Mouse (Mus musculus) hindbrain, embryonic 11.5 days (tissue): ENCODE measurements around the gene Fhit. TPM values are rescaled to one million over a fixed set of nuclear protein-coding genes. Genes with fewer than 3 reads are reported as not detected.
"Not testable (repeated sequence)": the region's sequence is repeated elsewhere in the genome, so short reads cannot be mapped to it uniquely, and the experiment has no call there.

ENCODE experiments used
- ATAC-seq: fragments of 200-750 bp; cut with Nextera tagmentation; 2 replicates; pipeline ENCODE4 v1.8.0; 2017; ENCODE audit warnings: mild to moderate bottlenecking, moderate TSS enrichment, moderate library complexity; ENCODE audit not compliant: low FRiP score
- DNase-seq: peaks from one replicate; pipeline ENCODE4 v3.0.0-alpha.2; 2015; ENCODE audit warnings: low spot score
- H3K27ac ChIP-seq: fragments of 300-500 bp; sonication (generic); 2 replicates; pipeline ENCODE4 v1.5.1; 2014; ENCODE audit warnings: mild to moderate bottlenecking, low read depth, low read length
- H3K27me3 ChIP-seq: fragments of 300-500 bp; sonication (generic); 2 replicates; pipeline ENCODE4 v1.6.1; 2014; ENCODE audit warnings: mild to moderate bottlenecking, low read length, moderate library complexity, mixed read lengths; ENCODE audit not compliant: control insufficient read depth, insufficient read depth
- H3K36me3 ChIP-seq: fragments of 300-500 bp; sonication (generic); 2 replicates; pipeline ENCODE4 v1.6.1; 2014; ENCODE audit warnings: mild to moderate bottlenecking, low read length, moderate library complexity, mixed read lengths; ENCODE audit not compliant: control insufficient read depth, insufficient read depth
- H3K4me1 ChIP-seq: fragments of 300-500 bp; sonication (generic); replicated peaks from 2 replicates; pipeline ENCODE4 v1.6.1; 2014; ENCODE audit warnings: low read length, mixed read lengths; ENCODE audit not compliant: control insufficient read depth, insufficient read depth
- H3K4me2 ChIP-seq: fragments of 300-500 bp; sonication (generic); replicated peaks from 2 replicates; pipeline ENCODE4 v1.6.1; 2014; ENCODE audit warnings: mild to moderate bottlenecking, low read depth, low read length
- H3K4me3 ChIP-seq: fragments of 300-500 bp; sonication (generic); 2 replicates; pipeline ENCODE4 v1.5.1; 2014; ENCODE audit warnings: low read depth, low read length
- H3K9ac ChIP-seq: fragments of 300-500 bp; sonication (generic); 2 replicates; pipeline ENCODE4 v1.6.1; 2014; ENCODE audit warnings: low read depth, low read length
- H3K9me3 ChIP-seq: fragments of 300-500 bp; sonication (generic); 2 replicates; pipeline ENCODE4 v1.6.1; 2016; ENCODE audit warnings: low read length; ENCODE audit not compliant: control insufficient read depth
- WGBS: fragments of 180-500 bp; shearing (Covaris S2); extraction: QIAGEN DNeasy Blood & Tissue Kit; methylation state at CpG from one replicate; pipeline ENCODE4 v1.1.7; 2014; 5-methylcytosine and 5-hydroxymethylcytosine counted together
- polyA plus RNA-seq: library from polyadenylated mRNA; unstranded; fragments of >200 nt; fragmentation: Nextera tagmentation; extraction: Ambion mirVana; gene quantifications from 2 replicates; pipeline ENCODE4 v1.2.1, GENCODE M21; 2014

Gene Fhit
- polyA plus RNA-seq, 1 experiment from 2014 or later, result 5.0 TPM

- H3K4me3 ChIP-seq, result no peak overlapping the region
- no peak overlapping the region for H3K27ac ChIP-seq
- no peaks in the 10 kb centered on the region for H3K27me3 ChIP-seq
- H3K36me3 ChIP-seq, result no peaks in the 10 kb centered on the region
- H3K4me1 ChIP-seq, result no peaks in the 10 kb centered on the region
- no peak overlapping the region for H3K9ac ChIP-seq
- DNase-seq (no peak), ATAC-seq (no peak)
- H3K4me2 ChIP-seq, result no peak overlapping the region
- 77% methylated on average over 2 of the region's 2 CpGs for WGBS
- no peaks in the 10 kb centered on the region for H3K9me3 ChIP-seq
Measured at GRCm38 (mm10) chr14:10795498-10796075, 366.2 kb downstream of the Fhit start.

GRCm38 (mm10) chr14:10783929-10784328 lies 377.9 kb downstream of the Fhit start:
- H3K9ac ChIP-seq, result no peak overlapping the region
- no peak for DNase-seq
- H3K4me2 ChIP-seq, result no peak overlapping the region
- no peaks in the 10 kb centered on the region for H3K9me3 ChIP-seq
- H3K4me1 ChIP-seq, result no peaks in the 10 kb centered on the region
- ATAC-seq, result no peak
- H3K36me3 ChIP-seq, result no peaks in the 10 kb centered on the region
- WGBS, result 93% methylated on average over 3 of the region's 3 CpGs
- H3K4me3 ChIP-seq, result no peak overlapping the region
- H3K27me3 ChIP-seq, result no peaks in the 10 kb centered on the region
- no peak overlapping the region for H3K27ac ChIP-seq

- no peaks in the 10 kb centered on the region for H3K4me1 ChIP-seq
- H3K4me2 ChIP-seq, result no peak overlapping the region
- ATAC-seq, result no peak
- DNase-seq, result no peak
- H3K36me3 ChIP-seq, result no peaks in the 10 kb centered on the region
- no peak overlapping the region for H3K4me3 ChIP-seq
- no peak overlapping the region for H3K27ac ChIP-seq
- no peaks in the 10 kb centered on the region for H3K27me3 ChIP-seq
- H3K9me3 ChIP-seq, result no peaks in the 10 kb centered on the region
- 87% methylated on average over 2 of the region's 2 CpGs for WGBS
- H3K9ac ChIP-seq, result no peak overlapping the region
Measured at GRCm38 (mm10) chr14:10778721-10779120, 383.1 kb downstream of the Fhit start.

- H3K9me3 ChIP-seq, H3K9ac ChIP-seq, H3K27ac ChIP-seq, H3K4me3 ChIP-seq, H3K27me3 ChIP-seq, H3K36me3 ChIP-seq, ATAC-seq, H3K4me2 ChIP-seq, DNase-seq, H3K4me1 ChIP-seq: not testable (repeated sequence)
- 94% methylated on average over 1 of the region's 1 CpGs for WGBS
Measured at GRCm38 (mm10) chr14:10754883-10755282, 407.0 kb downstream of the Fhit start.

- ATAC-seq (no peak), DNase-seq (no peak)
- Histone ChIP-seq H3K4me1 (no peaks in the 10 kb centered on the region), H3K9me3 (no peaks in the 10 kb centered on the region), H3K36me3 (no peaks in the 10 kb centered on the region), H3K9ac (no peak overlapping the region), H3K27me3 (no peaks in the 10 kb centered on the region), H3K4me2 (no peak overlapping the region), H3K27ac (no peak overlapping the region), H3K4me3 (no peak overlapping the region)
- WGBS, result 51% methylated on average over 2 of the region's 2 CpGs
Measured at GRCm38 (mm10) chr14:10738076-10738475, 423.8 kb downstream of the Fhit start.

GRCm38 (mm10) chr14:10722525-10722924 lies 439.3 kb downstream of the Fhit start:
- Histone ChIP-seq H3K27me3 (no peaks in the 10 kb centered on the region), H3K9me3 (no peaks in the 10 kb centered on the region), H3K36me3 (no peaks in the 10 kb centered on the region), H3K27ac (no peak overlapping the region), H3K4me2 (no peak overlapping the region), H3K4me1 (no peaks in the 10 kb centered on the region), H3K4me3 (no peak overlapping the region), H3K9ac (no peak overlapping the region)
- no peak for ATAC-seq
- no peak for DNase-seq

GRCm38 (mm10) chr14:10712916-10713315 lies 448.9 kb downstream of the Fhit start:
- Histone ChIP-seq H3K27me3 (no peaks in the 10 kb centered on the region), H3K4me2 (no peak overlapping the region), H3K27ac (no peak overlapping the region), H3K9me3 (no peaks in the 10 kb centered on the region), H3K36me3 (no peaks in the 10 kb centered on the region), H3K4me1 (no peaks in the 10 kb centered on the region), H3K9ac (no peak overlapping the region), H3K4me3 (no peak overlapping the region)
- WGBS, result 80% methylated on average over 3 of the region's 3 CpGs
- ATAC-seq, result no peak
- no peak for DNase-seq

- DNase-seq, result no peak
- no peaks in the 10 kb centered on the region for H3K4me1 ChIP-seq
- no peak for ATAC-seq
- no peak overlapping the region for H3K27ac ChIP-seq
- no peak overlapping the region for H3K4me3 ChIP-seq
- no peaks in the 10 kb centered on the region for H3K9me3 ChIP-seq
- H3K36me3 ChIP-seq, result no peaks in the 10 kb centered on the region
- H3K27me3 ChIP-seq, result no peaks in the 10 kb centered on the region
- H3K4me2 ChIP-seq, result no peak overlapping the region
- no peak overlapping the region for H3K9ac ChIP-seq
- WGBS, result 91% methylated on average over 7 of the region's 7 CpGs
Measured at GRCm38 (mm10) chr14:10712522-10712881, 449.3 kb downstream of the Fhit start.

GRCm38 (mm10) chr14:10711841-10712521 lies 449.9 kb downstream of the Fhit start:
- no peak overlapping the region for H3K4me3 ChIP-seq

More at GRCm38 (mm10) chr14:10711841-10712521, 449.9 kb downstream of the Fhit start:
- H3K9ac ChIP-seq, result no peak overlapping the region
- no peaks in the 10 kb centered on the region for H3K36me3 ChIP-seq
- ATAC-seq (no peak), DNase-seq (no peak)
- no peaks in the 10 kb centered on the region for H3K27me3 ChIP-seq
- H3K4me1 ChIP-seq, result no peaks in the 10 kb centered on the region
- 88% methylated on average over 5 of the region's 5 CpGs for WGBS
- H3K4me2 ChIP-seq, result no peak overlapping the region
- no peak overlapping the region for H3K27ac ChIP-seq
- no peaks in the 10 kb centered on the region for H3K9me3 ChIP-seq
